Mouse (Mus musculus) liver, postnatal 0 days (tissue): ENCODE data around the gene Hoxd8. TPM values are rescaled to one million over a fixed set of nuclear protein-coding genes. Genes with fewer than 3 reads are reported as not detected.

Experiments used
- ATAC-seq: fragments of 200-750 bp; cut with Nextera tagmentation; 2 replicates; pipeline ENCODE4 v1.8.0; 2017; ENCODE audit warnings: mild to moderate bottlenecking, moderate library complexity
- DNase-seq: peaks from one replicate; pipeline ENCODE4 v3.0.0-alpha.2; 2016
- H3K27ac ChIP-seq: fragments of 300-500 bp; sonication (generic); 2 replicates; pipeline ENCODE4 v1.5.1; 2014; ENCODE audit warnings: antibody characterized with exemption, moderate library complexity, mild to moderate bottlenecking, low read depth
- H3K27me3 ChIP-seq: fragments of 300-500 bp; sonication (generic); 2 replicates; pipeline ENCODE4 v1.6.1; 2014; ENCODE audit warnings: low read length, control low read depth, mixed read lengths; ENCODE audit not compliant: insufficient read depth
- H3K36me3 ChIP-seq: fragments of 300-500 bp; sonication (generic); replicated peaks from 2 replicates; pipeline ENCODE4 v1.6.1; 2014; ENCODE audit warnings: mild to moderate bottlenecking, control low read depth, low read length, moderate library complexity, mixed read lengths; ENCODE audit not compliant: insufficient read depth
- H3K4me1 ChIP-seq: fragments of 300-500 bp; sonication (generic); 2 replicates; pipeline ENCODE4 v1.6.1; 2014; ENCODE audit warnings: antibody characterized with exemption, mild to moderate bottlenecking, control low read depth; ENCODE audit not compliant: insufficient read depth
- H3K4me2 ChIP-seq: fragments of 300-500 bp; sonication (generic); 2 replicates; pipeline ENCODE4 v1.6.1; 2014; ENCODE audit warnings: low read depth, mild to moderate bottlenecking, low read length, moderate library complexity, mixed read lengths
- H3K4me3 ChIP-seq: fragments of 300-500 bp; sonication (generic); 2 replicates; pipeline ENCODE4 v1.5.1; 2014; ENCODE audit warnings: low read depth, low read length
- H3K9ac ChIP-seq: fragments of 300-500 bp; sonication (generic); replicated peaks from 2 replicates; pipeline ENCODE4 v1.6.1; 2014; ENCODE audit warnings: mild to moderate bottlenecking, moderate library complexity
- H3K9me3 ChIP-seq: fragments of 300-500 bp; sonication (generic); 2 replicates; pipeline ENCODE4 v1.6.1; 2016; ENCODE audit warnings: mild to moderate bottlenecking, control low read depth, low read length, mixed read lengths
- CTCF ChIP-seq: sonication (generic); IDR thresholded peaks from 2 replicates; pipeline ENCODE4 v1.5.1; 2016; ENCODE audit warnings: antibody characterized with exemption, low read depth
- EP300 ChIP-seq: IDR thresholded peaks from 2 replicates; pipeline ENCODE4 v1.6.1; 2016; ENCODE audit warnings: antibody characterized with exemption, low read depth, mild to moderate bottlenecking
- WGBS: fragments of 180-500 bp; shearing (Covaris S2); extraction: QIAGEN DNeasy Blood & Tissue Kit; methylation state at CpG from one replicate; pipeline ENCODE4 v1.1.7; 2014; ENCODE audit not compliant: insufficient replicate concordance; 5-methylcytosine and 5-hydroxymethylcytosine counted together
- polyA plus RNA-seq: library from polyadenylated mRNA; unstranded; fragments of >200 nt; fragmentation: Nextera tagmentation; extraction: Ambion mirVana; gene quantifications from 2 replicates; pipeline ENCODE4 v1.2.1, GENCODE M21; 2015

The Hoxd8 gene
- polyA plus RNA-seq, 1 experiment from 2014 or later: not detected

- WGBS: 2% methylated on average over 12 of the region's 12 CpGs
- H3K9me3 ChIP-seq: no peaks in the 10 kb centered on the region
- H3K27me3 ChIP-seq: peaks cover 97% of the 10 kb centered on the region
- DNase-seq (no peak), ATAC-seq (no peak)
- no peak overlapping the region for H3K9ac ChIP-seq
- H3K27ac ChIP-seq: no peak overlapping the region
- TF ChIP-seq CTCF (no peak), EP300 (no peak)
- peaks cover 3% of the 10 kb centered on the region; the same call in 1 of the 2 replicates for H3K4me1 ChIP-seq
- H3K36me3 ChIP-seq: no peaks in the 10 kb centered on the region
- no peak overlapping the region for H3K4me2 ChIP-seq
- H3K4me3 ChIP-seq: no peak overlapping the region
These were observed 20.3 kb upstream of the Hoxd8 start for GRCm38 (mm10) chr2:74684106-74684505.

GRCm38 (mm10) chr2:74685059-74685603, 19.3 kb upstream of the Hoxd8 start:
- DNase-seq (no peak), ATAC-seq (no peak)
- H3K4me1 ChIP-seq: peaks cover 3% of the 10 kb centered on the region; the same call in 1 of the 2 replicates
- H3K27ac ChIP-seq: no peak overlapping the region
- no peak overlapping the region for H3K4me3 ChIP-seq
- no peak overlapping the region for H3K9ac ChIP-seq
- no peak overlapping the region for H3K4me2 ChIP-seq
- H3K9me3 ChIP-seq: no peaks in the 10 kb centered on the region
- peaks cover 97% of the 10 kb centered on the region for H3K27me3 ChIP-seq
- TF ChIP-seq CTCF: no peak
- no peaks in the 10 kb centered on the region for H3K36me3 ChIP-seq
- 19% methylated on average over 4 of the region's 4 CpGs for WGBS

- Histone ChIP-seq H3K4me1 (peaks cover 3% of the 10 kb centered on the region; the same call in 1 of the 2 replicates), H3K9me3 (no peaks in the 10 kb centered on the region), H3K4me3 (no peak overlapping the region), H3K36me3 (no peaks in the 10 kb centered on the region), H3K9ac (no peak overlapping the region), H3K27me3 (peaks cover 97% of the 10 kb centered on the region), H3K4me2 (no peak overlapping the region), H3K27ac (no peak overlapping the region)
- DNase-seq (no peak), ATAC-seq (no peak)
- peak; percentile 55 for TF ChIP-seq CTCF
- no peak for TF ChIP-seq EP300
- WGBS: 7% methylated on average over 17 of the region's 17 CpGs
These were observed 18.0 kb upstream of the Hoxd8 start for GRCm38 (mm10) chr2:74686301-74686987.

- no peak for DNase-seq
- H3K9ac ChIP-seq: no peak overlapping the region
- H3K27ac ChIP-seq: no peak overlapping the region
- no peak overlapping the region for H3K4me3 ChIP-seq
- ATAC-seq: no peak
- H3K9me3 ChIP-seq: no peaks in the 10 kb centered on the region
- no peak overlapping the region for H3K4me2 ChIP-seq
- H3K4me1 ChIP-seq: no peaks in the 10 kb centered on the region; the same call in 1 of the 2 replicates
- peaks cover 97% of the 10 kb centered on the region for H3K27me3 ChIP-seq
- 3% methylated on average over 27 of the region's 27 CpGs for WGBS
- TF ChIP-seq EP300 (no peak), CTCF (no peak)
- H3K36me3 ChIP-seq: no peaks in the 10 kb centered on the region
These were observed 17.3 kb upstream of the Hoxd8 start for GRCm38 (mm10) chr2:74686988-74687697.

- Histone ChIP-seq H3K9ac (no peak overlapping the region), H3K27me3 (peaks cover 97% of the 10 kb centered on the region), H3K4me2 (no peak overlapping the region), H3K4me3 (no peak overlapping the region), H3K9me3 (no peaks in the 10 kb centered on the region), H3K36me3 (no peaks in the 10 kb centered on the region), H3K4me1 (no peaks in the 10 kb centered on the region), H3K27ac (no peak overlapping the region)
- ATAC-seq (no peak), DNase-seq (no peak)
- no peak for TF ChIP-seq CTCF
- no peak for TF ChIP-seq EP300
- WGBS: 1% methylated on average over 31 of the region's 31 CpGs
These were observed 16.5 kb upstream of the Hoxd8 start for GRCm38 (mm10) chr2:74687698-74688555.
